Mouse (Mus musculus) intestine, embryonic 16.5 days (tissue): ENCODE data around the gene Tent4b. TPM values are rescaled to one million over a fixed set of nuclear protein-coding genes. Genes with fewer than 3 reads are reported as not detected.

ENCODE experiments used
- ATAC-seq: fragments of 200-750 bp; cut with Nextera tagmentation; 2 replicates; pipeline ENCODE4 v1.8.0; 2017; ENCODE audit warnings: moderate TSS enrichment, moderate library complexity
- H3K27ac ChIP-seq: fragments of 300-500 bp; sonication (generic); 2 replicates; pipeline ENCODE4 v1.5.1; 2014; ENCODE audit warnings: mild to moderate bottlenecking, low read length
- H3K27me3 ChIP-seq: fragments of 300-500 bp; sonication (generic); replicated peaks from 2 replicates; pipeline ENCODE4 v1.6.1; 2014; ENCODE audit warnings: low read length, control low read depth, mixed read lengths; ENCODE audit not compliant: control insufficient read depth, insufficient read depth
- H3K36me3 ChIP-seq: fragments of 300-500 bp; sonication (generic); 2 replicates; pipeline ENCODE4 v1.6.1; 2014; ENCODE audit warnings: low read length, control low read depth; ENCODE audit not compliant: control insufficient read depth, insufficient read depth
- H3K4me1 ChIP-seq: fragments of 300-500 bp; sonication (generic); 2 replicates; pipeline ENCODE4 v1.6.1; 2014; ENCODE audit warnings: low read length, control low read depth, mixed read lengths; ENCODE audit not compliant: control insufficient read depth, insufficient read depth
- H3K4me2 ChIP-seq: fragments of 300-500 bp; sonication (generic); 2 replicates; pipeline ENCODE4 v1.6.1; 2014; ENCODE audit warnings: low read depth, low read length, control low read depth
- H3K4me3 ChIP-seq: fragments of 300-500 bp; sonication (generic); 2 replicates; pipeline ENCODE4 v1.5.1; 2014; ENCODE audit warnings: mild to moderate bottlenecking, low read length
- H3K9ac ChIP-seq: fragments of 300-500 bp; sonication (generic); 2 replicates; pipeline ENCODE4 v1.6.1; 2014; ENCODE audit warnings: low read depth, low read length
- H3K9me3 ChIP-seq: fragments of 300-500 bp; sonication (generic); 2 replicates; pipeline ENCODE4 v1.6.1; 2016; ENCODE audit warnings: low read length, control low read depth; ENCODE audit not compliant: control insufficient read depth
- WGBS: fragments of 180-500 bp; shearing (Covaris S2); extraction: QIAGEN DNeasy Blood & Tissue Kit; methylation state at CpG from one replicate; pipeline ENCODE4 v1.1.7; 2014; 5-methylcytosine and 5-hydroxymethylcytosine counted together
- polyA plus RNA-seq: library from polyadenylated mRNA; unstranded; fragments of >200 nt; fragmentation: Nextera tagmentation; extraction: Ambion mirVana; gene quantifications from 2 replicates; pipeline ENCODE4 v1.2.1, GENCODE M21; 2015

The Tent4b gene
- polyA plus RNA-seq, 1 experiment from 2014 or later, result 3.4 TPM

- ATAC-seq, result no peak
- 48% methylated on average over 4 of the region's 4 CpGs for WGBS
- Histone ChIP-seq H3K36me3 (no peaks in the 10 kb centered on the region), H3K4me3 (no peak overlapping the region), H3K27ac (no peak overlapping the region), H3K9me3 (no peaks in the 10 kb centered on the region), H3K9ac (no peak overlapping the region), H3K27me3 (no peaks in the 10 kb centered on the region), H3K4me2 (no peak overlapping the region), H3K4me1 (peaks cover 8% of the 10 kb centered on the region; the same call in 1 of the 2 replicates)
Observed at GRCm38 (mm10) chr8:88221353-88221752, 22.3 kb downstream of the Tent4b start.

- Histone ChIP-seq H3K9ac (no peak overlapping the region), H3K4me3 (no peak overlapping the region), H3K4me2 (no peak overlapping the region), H3K4me1 (peaks cover 21% of the 10 kb centered on the region), H3K27me3 (no peaks in the 10 kb centered on the region), H3K9me3 (no peaks in the 10 kb centered on the region), H3K27ac (no peak overlapping the region), H3K36me3 (no peaks in the 10 kb centered on the region)
- ATAC-seq, result no peak
- 72% methylated on average over 5 of the region's 5 CpGs for WGBS
Observed at GRCm38 (mm10) chr8:88225358-88225757, 26.3 kb downstream of the Tent4b start.

GRCm38 (mm10) chr8:88227851-88228250 lies 28.8 kb downstream of the Tent4b start:
- 61% methylated on average over 6 of the region's 6 CpGs for WGBS
- H3K4me1 ChIP-seq, result peaks cover 13% of the 10 kb centered on the region
- no peak overlapping the region for H3K27ac ChIP-seq
- no peak overlapping the region for H3K4me2 ChIP-seq
- no peaks in the 10 kb centered on the region for H3K27me3 ChIP-seq
- H3K4me3 ChIP-seq, result no peak overlapping the region
- no peaks in the 10 kb centered on the region for H3K9me3 ChIP-seq
- no peak overlapping the region for H3K9ac ChIP-seq
- no peaks in the 10 kb centered on the region for H3K36me3 ChIP-seq
- ATAC-seq, result peak; percentile 53; the same call in 1 of the 2 replicates

- Histone ChIP-seq H3K9ac (no peak overlapping the region), H3K4me3 (no peak overlapping the region), H3K4me1 (peaks cover 16% of the 10 kb centered on the region), H3K9me3 (no peaks in the 10 kb centered on the region), H3K27ac (0 out of 2 replicates have a peak overlapping the region, but pooled peaks have one; percentile 37), H3K4me2 (no peak overlapping the region), H3K27me3 (no peaks in the 10 kb centered on the region), H3K36me3 (no peaks in the 10 kb centered on the region)
- WGBS, result 28% methylated on average over 1 of the region's 1 CpGs
- peak; percentile 53 for ATAC-seq
Observed at GRCm38 (mm10) chr8:88228286-88228685, 29.3 kb downstream of the Tent4b start.

GRCm38 (mm10) chr8:88228800-88229199 lies 29.8 kb downstream of the Tent4b start:
- peaks cover 21% of the 10 kb centered on the region for H3K4me1 ChIP-seq
- ATAC-seq, result no peak
- no peaks in the 10 kb centered on the region for H3K9me3 ChIP-seq
- WGBS, result no CpG with 5 or more reads among the region's 1 CpGs
- H3K4me2 ChIP-seq, result no peak overlapping the region
- no peaks in the 10 kb centered on the region for H3K36me3 ChIP-seq
- H3K4me3 ChIP-seq, result no peak overlapping the region
- no peak overlapping the region for H3K9ac ChIP-seq
- 0 out of 2 replicates have a peak overlapping the region, but pooled peaks have one; percentile 37 for H3K27ac ChIP-seq
- no peaks in the 10 kb centered on the region for H3K27me3 ChIP-seq

GRCm38 (mm10) chr8:88236666-88237065 lies 37.7 kb downstream of the Tent4b start:
- ATAC-seq, result no peak
- H3K36me3 ChIP-seq, result no peaks in the 10 kb centered on the region
- no peak overlapping the region for H3K4me3 ChIP-seq
- H3K4me2 ChIP-seq, result no peak overlapping the region
- peaks cover 8% of the 10 kb centered on the region for H3K4me1 ChIP-seq
- no peaks in the 10 kb centered on the region for H3K27me3 ChIP-seq
- 70% methylated on average over 2 of the region's 2 CpGs for WGBS
- H3K9ac ChIP-seq, result no peak overlapping the region
- no peak overlapping the region for H3K27ac ChIP-seq
- no peaks in the 10 kb centered on the region for H3K9me3 ChIP-seq

GRCm38 (mm10) chr8:88237606-88238005 lies 38.6 kb downstream of the Tent4b start:
- Histone ChIP-seq H3K4me3 (no peak overlapping the region), H3K27me3 (no peaks in the 10 kb centered on the region), H3K9ac (no peak overlapping the region), H3K4me1 (peaks cover 8% of the 10 kb centered on the region), H3K9me3 (no peaks in the 10 kb centered on the region), H3K4me2 (no peak overlapping the region), H3K27ac (no peak overlapping the region), H3K36me3 (no peaks in the 10 kb centered on the region)
- 78% methylated on average over 2 of the region's 2 CpGs for WGBS
- ATAC-seq, result no peak

GRCm38 (mm10) chr8:88239277-88239676 lies 40.3 kb downstream of the Tent4b start:
- ATAC-seq, result no peak
- H3K9ac ChIP-seq, result no peak overlapping the region
- 79% methylated on average over 5 of the region's 5 CpGs for WGBS
- H3K9me3 ChIP-seq, result no peaks in the 10 kb centered on the region
- no peak overlapping the region for H3K4me3 ChIP-seq
- H3K27me3 ChIP-seq, result no peaks in the 10 kb centered on the region
- no peak overlapping the region for H3K27ac ChIP-seq
- H3K4me2 ChIP-seq, result no peak overlapping the region
- H3K36me3 ChIP-seq, result no peaks in the 10 kb centered on the region
- no peaks in the 10 kb centered on the region for H3K4me1 ChIP-seq

GRCm38 (mm10) chr8:88241871-88242270 lies 42.9 kb downstream of the Tent4b start:
- no peaks in the 10 kb centered on the region for H3K27me3 ChIP-seq
- ATAC-seq, result no peak
- H3K27ac ChIP-seq, result no peak overlapping the region
- no peaks in the 10 kb centered on the region for H3K4me1 ChIP-seq
- H3K4me2 ChIP-seq, result no peak overlapping the region
- WGBS, result 86% methylated on average over 4 of the region's 4 CpGs
- H3K9ac ChIP-seq, result no peak overlapping the region
- H3K36me3 ChIP-seq, result no peaks in the 10 kb centered on the region
- no peaks in the 10 kb centered on the region for H3K9me3 ChIP-seq
- no peak overlapping the region for H3K4me3 ChIP-seq

- Histone ChIP-seq H3K9me3 (no peaks in the 10 kb centered on the region), H3K27me3 (no peaks in the 10 kb centered on the region), H3K36me3 (no peaks in the 10 kb centered on the region), H3K27ac (no peak overlapping the region), H3K9ac (no peak overlapping the region), H3K4me3 (no peak overlapping the region), H3K4me2 (no peak overlapping the region), H3K4me1 (no peaks in the 10 kb centered on the region)
- ATAC-seq, result peak; percentile 76
- 83% methylated on average over 4 of the region's 4 CpGs for WGBS
Observed at GRCm38 (mm10) chr8:88244298-88244697, 45.3 kb downstream of the Tent4b start.
